Mouse (Mus musculus) embryo, embryonic 11 days (tissue): ENCODE data around the gene Akt1s1.

Source experiments
- DNase-seq: peaks from one replicate; pipeline ENCODE4 v3.0.0-alpha.2; 2015

Gene Akt1s1

GRCm38 (mm10) chr7:44848561-44849415 lies at the start of gene Akt1s1, which contains the start of gene Tbc1d17:
Gene Akt1s1, plus strand, starts transcription at chr7:44848991.
Gene Tbc1d17, minus strand, starts transcription at chr7:44849079.
- DNase-seq: peak; percentile 97

GRCm38 (mm10) chr7:44808927-44809326 lies 39.9 kb upstream of the Akt1s1 start:
- DNase-seq: no peak

GRCm38 (mm10) chr7:44809466-44809865 lies 39.3 kb upstream of the Akt1s1 start:
- no peak for DNase-seq

- DNase-seq: no peak
These were observed 38.4 kb upstream of the Akt1s1 start for GRCm38 (mm10) chr7:44810365-44810764.

GRCm38 (mm10) chr7:44810819-44811557 lies 37.8 kb upstream of the Akt1s1 start:
- DNase-seq: no peak

- no peak for DNase-seq
These were observed 36.0 kb upstream of the Akt1s1 start for GRCm38 (mm10) chr7:44812651-44813325.

GRCm38 (mm10) chr7:44813985-44814384 lies 34.8 kb upstream of the Akt1s1 start:
- no peak for DNase-seq

GRCm38 (mm10) chr7:44814423-44814822 lies 34.4 kb upstream of the Akt1s1 start:
- DNase-seq: no peak

- DNase-seq: peak; percentile 14
These were observed 33.7 kb upstream of the Akt1s1 start for GRCm38 (mm10) chr7:44814952-44815553.

GRCm38 (mm10) chr7:44815721-44816469 lies 32.9 kb upstream of the Akt1s1 start, which contains the start of the genes Nup62 and Il4i1:
Gene Nup62, plus strand, starts transcription at chr7:44816088.
Gene Il4i1, plus strand, starts transcription at chr7:44816387.
- DNase-seq: peak; percentile 100

- peak; percentile 79 for DNase-seq
These were observed 32.2 kb upstream of the Akt1s1 start, which contains the start of gene Atf5 for GRCm38 (mm10) chr7:44816470-44817021. Gene Atf5, minus strand, starts transcription at chr7:44816658.

GRCm38 (mm10) chr7:44817441-44817840 lies 31.4 kb upstream of the Akt1s1 start:
- no peak for DNase-seq

- no peak for DNase-seq
These were observed 30.6 kb upstream of the Akt1s1 start for GRCm38 (mm10) chr7:44818164-44818563.

- no peak for DNase-seq
These were observed 30.0 kb upstream of the Akt1s1 start for GRCm38 (mm10) chr7:44818751-44819235.

GRCm38 (mm10) chr7:44819391-44819790 lies 29.4 kb upstream of the Akt1s1 start:
- DNase-seq: no peak

GRCm38 (mm10) chr7:44819863-44820262 lies 28.9 kb upstream of the Akt1s1 start:
- DNase-seq: no peak

GRCm38 (mm10) chr7:44820525-44820924 lies 28.3 kb upstream of the Akt1s1 start:
- no peak for DNase-seq

GRCm38 (mm10) chr7:44821666-44822448 lies 26.9 kb upstream of the Akt1s1 start:
- no peak for DNase-seq

- DNase-seq: no peak
These were observed 25.4 kb upstream of the Akt1s1 start for GRCm38 (mm10) chr7:44823409-44823808.

- DNase-seq: peak; percentile 84
These were observed 23.9 kb upstream of the Akt1s1 start for GRCm38 (mm10) chr7:44824872-44825271.

- DNase-seq: no peak
These were observed 22.0 kb upstream of the Akt1s1 start for GRCm38 (mm10) chr7:44826771-44827170.
